Mouse (Mus musculus) layer of hippocampus, adult 18-20 months (tissue): ENCODE data around the gene Lrp5. TPM values are rescaled to one million over a fixed set of nuclear protein-coding genes. Genes with fewer than 3 reads are reported as not detected.

Experiments used
- DNase-seq, 2 experiments: peaks; one replicate each; pipeline ENCODE4 v3.0.0; 2022; ENCODE audit warnings: low spot score in 2 of 2
- total RNA-seq, 2 experiments: library from RNA; stranded (reverse); gene quantifications; 2 replicates each; pipeline ENCODE4 v1.2.3; 2021

The Lrp5 gene
- total RNA-seq, 2 experiments from 2014 or later: 9.2 to 10.4 TPM

GRCm38 (mm10) chr19:3695976-3696375, 9.6 kb upstream of the Lrp5 start:
- no peak for DNase-seq

DNA sequence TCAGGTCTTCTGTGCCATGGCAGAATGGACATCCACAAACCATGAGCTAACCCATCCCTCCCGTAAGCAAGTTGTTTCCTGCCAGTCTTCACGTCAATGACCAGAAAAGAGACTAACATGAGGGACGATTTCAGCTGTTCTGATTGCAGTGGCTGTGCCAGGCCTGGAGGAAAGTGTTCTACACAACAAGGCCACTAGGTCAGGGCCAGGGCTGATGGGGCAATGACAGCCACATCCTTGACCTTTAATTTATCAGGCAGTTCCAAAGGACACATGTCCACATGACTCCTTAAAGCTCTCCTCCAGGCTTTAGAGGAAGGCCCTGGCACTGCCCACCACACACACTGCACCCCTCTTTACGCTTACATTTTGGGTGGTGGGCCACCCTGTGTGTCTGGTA, 9.1 kb upstream of the Lrp5 start:
- no peak for DNase-seq

DNA sequence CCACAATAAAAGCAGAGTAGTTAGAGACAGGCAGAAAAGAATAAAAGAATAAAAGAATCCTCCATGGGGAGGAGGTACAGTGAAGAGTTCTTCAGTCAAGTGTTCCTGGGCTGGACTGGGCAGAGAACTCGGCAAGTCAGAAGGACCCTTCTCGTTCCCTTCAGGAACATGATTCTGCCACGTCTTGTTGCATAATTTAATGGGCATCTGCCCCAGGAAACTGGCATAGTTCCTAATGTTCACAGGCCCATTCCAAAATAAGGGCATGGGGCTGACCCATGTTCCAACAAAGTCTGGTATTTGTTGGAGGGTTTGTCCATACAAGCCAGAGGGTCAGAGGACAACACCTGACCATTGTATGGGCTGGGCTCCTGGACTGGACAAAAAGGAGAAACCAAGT, 8.6 kb upstream of the Lrp5 start:
- no peak for DNase-seq

- no peak for DNase-seq
These were observed 8.1 kb upstream of the Lrp5 start for GRCm38 (mm10) chr19:3694476-3694875.

DNA sequence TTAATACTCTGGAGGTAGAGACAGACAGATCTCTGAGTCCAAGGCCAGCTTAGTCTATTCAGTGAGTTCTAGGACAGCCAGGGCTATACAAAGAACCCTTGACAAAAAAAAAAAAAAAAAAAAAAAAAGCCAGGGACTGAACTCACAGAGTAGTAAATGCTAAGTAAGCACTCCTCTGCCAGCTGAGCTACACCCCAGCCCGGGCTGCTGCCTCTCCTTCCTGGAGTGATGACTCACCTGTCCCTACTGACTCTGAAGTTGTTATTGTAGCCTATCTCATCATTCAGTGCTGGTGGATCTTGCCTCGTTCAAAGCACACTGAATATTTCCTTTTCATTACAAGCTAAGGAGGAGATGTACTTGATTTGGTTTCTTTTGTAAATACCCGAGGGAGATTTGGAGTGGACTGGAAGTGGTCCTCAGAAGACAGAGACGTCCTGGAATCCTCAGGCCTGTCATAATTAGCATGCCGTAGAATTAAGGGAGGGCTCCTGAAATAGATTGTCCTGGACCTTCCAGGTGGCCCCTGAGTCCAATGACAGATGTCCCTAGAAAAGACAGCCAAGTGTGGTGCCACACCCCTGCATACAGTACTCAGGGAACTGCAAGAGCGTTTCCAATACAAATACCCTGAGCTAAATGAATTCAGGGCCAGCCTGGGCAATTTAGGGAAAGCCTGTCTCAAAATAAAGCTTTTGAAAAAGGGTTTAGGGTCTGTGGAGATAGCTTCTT, 6.2 kb upstream of the Lrp5 start:
- DNase-seq: no peak

DNA sequence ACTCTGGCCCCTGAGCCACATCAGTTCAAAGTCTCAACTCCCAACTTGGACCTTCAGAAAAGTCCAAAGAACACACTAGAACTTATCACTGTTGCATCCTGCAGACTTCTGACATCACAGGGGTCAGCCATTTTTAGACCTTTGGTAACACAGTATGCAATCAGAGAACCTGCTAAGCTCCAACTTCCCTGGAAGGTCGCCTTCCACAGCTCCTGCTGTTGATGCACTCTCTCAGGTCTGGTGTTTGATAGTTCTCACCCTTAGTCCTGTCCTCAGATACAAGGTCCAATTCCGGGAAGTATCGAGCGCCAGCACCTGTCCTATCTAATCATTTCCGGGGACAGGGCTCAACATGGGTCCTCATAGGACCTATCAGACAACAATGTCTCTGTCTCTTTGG, 5.0 kb upstream of the Lrp5 start:
- no peak for DNase-seq

DNA sequence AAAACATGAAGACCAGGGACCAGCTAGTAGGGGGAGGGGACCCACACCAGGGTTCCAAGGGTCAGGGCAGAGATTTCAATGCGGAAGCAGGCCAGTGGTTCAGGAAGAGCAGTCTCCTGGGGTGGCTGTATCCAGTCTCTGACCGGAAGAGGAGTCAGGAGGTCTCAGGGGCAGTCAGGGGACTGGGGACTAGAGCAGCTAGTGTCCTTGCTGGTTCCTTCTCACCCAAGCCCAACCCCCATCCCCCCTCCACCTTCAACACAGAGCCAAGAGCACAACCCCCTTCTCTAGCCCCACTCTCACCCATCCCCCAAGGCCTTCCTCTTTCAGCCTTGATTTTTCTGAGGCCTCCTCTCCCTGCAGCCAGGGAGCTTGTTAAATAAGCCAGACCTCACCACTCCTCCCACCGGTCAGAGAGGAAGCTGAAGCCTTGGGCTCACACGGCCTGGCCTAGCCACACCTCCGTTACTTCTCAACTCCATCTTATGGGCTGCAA, 1.4 kb upstream of the Lrp5 start:
- DNase-seq: no peak

- no peak for DNase-seq
These were observed 651 bp downstream of the Lrp5 start for GRCm38 (mm10) chr19:3685611-3686214.

DNA sequence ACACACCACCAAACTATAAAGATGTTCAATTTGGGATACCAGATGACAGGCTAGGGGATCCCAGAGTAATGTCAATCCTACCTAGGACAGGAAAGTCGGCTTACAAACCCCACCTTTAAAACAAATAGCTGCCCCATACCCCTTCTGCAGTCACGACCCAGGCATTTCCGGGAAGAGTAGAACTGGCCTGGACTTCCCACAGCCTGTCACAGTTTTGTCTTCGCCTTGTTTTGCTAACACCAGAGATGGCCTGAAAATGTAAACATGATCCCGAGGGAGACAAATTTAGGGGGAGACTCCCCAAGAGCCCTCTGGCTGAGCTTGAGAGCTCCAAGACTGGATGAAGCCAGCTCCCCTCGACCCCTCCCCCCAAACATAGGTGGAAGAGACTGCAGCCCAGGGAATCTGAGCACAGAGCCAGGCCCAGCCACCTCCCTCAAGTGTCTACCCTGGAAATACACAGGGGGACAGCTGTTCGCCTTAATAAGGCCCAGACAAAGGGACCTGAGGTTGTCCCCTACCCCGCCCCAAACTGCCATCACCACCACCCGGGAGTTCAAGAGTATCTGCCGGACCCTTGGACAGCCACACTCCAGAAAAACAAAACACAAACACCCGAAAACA, 1.3 kb downstream of the Lrp5 start:
- DNase-seq: no peak

DNA sequence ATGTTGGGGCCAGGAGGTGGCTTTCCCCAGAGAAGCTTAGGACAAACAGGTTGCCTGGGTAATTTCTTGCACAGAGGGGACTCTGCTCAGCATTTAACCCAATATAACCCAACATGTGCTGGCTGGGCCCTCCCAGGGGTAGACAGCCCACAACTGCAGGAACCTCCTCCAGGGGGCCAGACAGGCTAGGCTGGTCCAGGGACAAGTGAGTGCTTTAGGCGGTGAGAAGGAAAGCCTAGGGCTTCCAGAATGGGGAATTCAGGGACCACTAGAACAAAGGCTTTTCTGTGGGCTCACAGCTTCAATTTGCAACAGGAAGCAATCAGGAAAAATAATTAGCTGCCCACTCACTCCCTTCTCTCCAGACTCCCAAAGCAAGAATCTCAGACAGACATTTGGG, 1.9 kb downstream of the Lrp5 start:
- no peak for DNase-seq

- peak; percentile 26 to 52 for DNase-seq
These were observed 4.9 kb downstream of the Lrp5 start for GRCm38 (mm10) chr19:3681310-3681934.

DNA sequence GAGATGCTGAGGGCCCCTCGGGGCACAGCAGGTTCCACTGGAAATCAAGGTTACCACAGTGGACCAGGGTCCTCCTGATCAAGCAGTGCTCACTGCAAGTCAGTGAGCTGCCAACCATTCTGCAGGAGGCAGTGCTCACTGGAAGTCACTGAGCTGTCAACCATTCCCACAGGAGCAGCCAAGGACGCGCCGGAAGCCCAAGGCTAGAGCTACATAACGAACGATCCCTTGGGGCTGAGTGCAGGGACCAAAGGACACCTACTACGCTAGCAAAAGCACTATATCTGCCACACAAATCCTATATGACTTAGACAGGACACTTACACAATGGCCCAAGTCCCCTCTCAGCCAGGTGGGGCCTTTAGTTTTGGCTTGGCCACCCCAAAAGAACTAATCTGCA, 5.6 kb downstream of the Lrp5 start:
- DNase-seq: no peak

GRCm38 (mm10) chr19:3674122-3674855, 12.1 kb downstream of the Lrp5 start:
- DNase-seq: no peak

GRCm38 (mm10) chr19:3673149-3673548, 13.2 kb downstream of the Lrp5 start:
- no peak for DNase-seq

- no peak for DNase-seq
These were observed 17.3 kb downstream of the Lrp5 start for GRCm38 (mm10) chr19:3669100-3669499.

- no peak for DNase-seq
These were observed 17.8 kb downstream of the Lrp5 start for GRCm38 (mm10) chr19:3668551-3668950.

- no peak for DNase-seq
These were observed 18.4 kb downstream of the Lrp5 start for GRCm38 (mm10) chr19:3667979-3668378.

GRCm38 (mm10) chr19:3667155-3667895, 19.0 kb downstream of the Lrp5 start:
- DNase-seq: no peak

GRCm38 (mm10) chr19:3666632-3667031, 19.7 kb downstream of the Lrp5 start:
- DNase-seq: no peak

DNA sequence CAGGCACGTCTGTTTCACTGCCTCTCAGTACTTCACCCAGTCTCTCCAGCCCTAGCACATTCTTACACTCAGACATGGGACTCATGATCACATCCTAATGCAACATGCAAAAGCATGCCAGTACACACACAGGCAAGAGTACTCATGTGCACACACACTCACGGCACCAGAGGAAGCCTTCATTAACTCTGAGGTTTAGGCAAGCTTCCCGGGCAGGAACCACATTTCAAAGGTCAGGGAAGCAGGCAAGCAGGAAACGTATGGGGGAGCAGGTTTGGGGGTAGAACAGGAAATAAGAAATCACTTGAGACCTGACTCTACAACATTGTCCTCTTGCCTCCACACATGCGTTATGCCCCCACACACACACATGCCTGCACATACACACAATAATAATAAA, 20.9 kb downstream of the Lrp5 start:
- DNase-seq: no peak

DNA sequence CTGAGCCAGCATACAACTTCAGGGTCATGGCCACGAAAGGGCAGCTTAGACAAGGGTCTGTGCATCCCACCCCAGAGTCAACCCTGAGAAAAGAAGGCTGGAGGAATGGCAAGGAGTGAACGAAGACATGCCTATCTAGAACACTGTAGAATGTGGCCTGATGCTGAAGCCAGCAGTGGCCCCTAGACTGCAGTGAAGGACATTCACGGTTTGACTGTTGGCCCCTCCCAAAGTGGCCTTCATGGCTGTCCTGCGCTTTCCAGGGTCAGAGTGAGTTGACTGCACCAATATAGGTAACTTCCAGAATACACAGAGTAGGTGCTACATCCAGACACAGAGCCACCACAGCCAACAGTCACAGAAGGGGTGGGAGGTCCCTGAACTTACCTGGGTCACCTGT, 28.4 kb downstream of the Lrp5 start:
- no peak for DNase-seq
